Mouse (Mus musculus): Measurements from ENCODE around the gene Nbeal1. TPM values are rescaled to one million over a fixed set of nuclear protein-coding genes. Genes with fewer than 3 reads are reported as not detected.
A peak's percentile ranks its signal among the peaks of the same experiment; 100 is the strongest.

Gene Nbeal1
- polyA plus RNA-seq (2012; fragmentation: generic; extraction: Trizol), result 1.2 TPM

- Histone ChIP-seq H3K79me2 (ENCODE audit: control insufficient read depth, insufficient read depth) (peaks cover 23% of the 10 kb centered on the region), H3K27me3 (ENCODE audit: control insufficient read depth, insufficient read depth, insufficient read length) (no peaks in the 10 kb centered on the region), H3K36me3 (ENCODE audit: control insufficient read depth, insufficient read depth) (no peaks in the 10 kb centered on the region), H3ac (ENCODE audit: control insufficient read depth, insufficient read length) (peak within 1 kb of the TSS; percentile 12), H3K4me3 (peak within 1 kb of the TSS; percentile 85), H3K4me2 (ENCODE audit: low read depth) (peak within 1 kb of the TSS; percentile 91)
- peak; percentile 80 for TF ChIP-seq POLR2A (IDR thresholded peaks at IDR 0.05; ENCODE audit: insufficient read length, low read depth)
- TF ChIP-seq TCF3 (IDR thresholded peaks at IDR 0.05; ENCODE audit: insufficient read length, low read depth), result no peak
- no peak for TF ChIP-seq SRF (IDR thresholded peaks at IDR 0.05; ENCODE audit: control insufficient read depth, insufficient read length, low read depth)
- peak; percentile 96 for TF ChIP-seq POLR2AphosphoS2 (IDR thresholded peaks at IDR 0.05; ENCODE audit: insufficient read length, low read depth)
- TF ChIP-seq MYOD1 (IDR thresholded peaks at IDR 0.05; ENCODE audit: control insufficient read depth in 1 of 3, insufficient read length in 2 of 3, low read depth in 2 of 3), result no peak
- TF ChIP-seq MYOG (IDR thresholded peaks at IDR 0.05; ENCODE audit: control insufficient read depth in 1 of 3, insufficient read depth in 1 of 3, insufficient read length in 2 of 3, low read depth in 2 of 3), result peak in 1 of 3 experiments; percentile 57
Observed at GRCm38 (mm10) chr1:60179932-60180783, at the start of gene Nbeal1. TSS of gene Nbeal1 (plus strand) at chr1:60180599.

GRCm38 (mm10) chr1:60137346-60137745 is 43.1 kb upstream of the Nbeal1 start:
- no peak overlapping the region for H3K4me2 ChIP-seq (ENCODE audit: low read depth)
- no peaks in the 10 kb centered on the region for H3K27me3 ChIP-seq (ENCODE audit: control insufficient read depth, insufficient read depth, insufficient read length)
- H3ac ChIP-seq (ENCODE audit: control insufficient read depth, insufficient read length), result no peak overlapping the region
- H3K36me3 ChIP-seq (ENCODE audit: control insufficient read depth, insufficient read depth), result no peaks in the 10 kb centered on the region
- H3K4me3 ChIP-seq, result no peak overlapping the region
- H3K79me2 ChIP-seq (ENCODE audit: control insufficient read depth, insufficient read depth), result no peaks in the 10 kb centered on the region
- TF ChIP-seq TCF3 (IDR thresholded peaks at IDR 0.05; ENCODE audit: insufficient read length, low read depth), result no peak

- no peak for TF ChIP-seq E2F4 (IDR thresholded peaks at IDR 0.05; ENCODE audit: insufficient read depth)
- TF ChIP-seq TCF3 (IDR thresholded peaks at IDR 0.05; ENCODE audit: insufficient read length, low read depth), result no peak
- no peak for TF ChIP-seq POLR2A (IDR thresholded peaks at IDR 0.05; ENCODE audit: insufficient read length, low read depth)
- no peak for TF ChIP-seq MAX (IDR thresholded peaks at IDR 0.05; ENCODE audit: low read depth)
- no peak for TF ChIP-seq POLR2AphosphoS2 (IDR thresholded peaks at IDR 0.05; ENCODE audit: insufficient read length, low read depth)
- TF ChIP-seq CEBPB (IDR thresholded peaks at IDR 0.05; ENCODE audit: insufficient read depth, poor library complexity, severe bottlenecking), result no peak
- no peak for TF ChIP-seq TCF12 (IDR thresholded peaks at IDR 0.05; ENCODE audit: insufficient read depth, poor library complexity, severe bottlenecking)
- TF ChIP-seq SRF (IDR thresholded peaks at IDR 0.05; ENCODE audit: control insufficient read depth, insufficient read length, low read depth), result no peak
- no peak for TF ChIP-seq MYOD1 (IDR thresholded peaks at IDR 0.05; ENCODE audit: control insufficient read depth in 1 of 3, insufficient read length in 2 of 3, low read depth in 2 of 3)
- no peak for TF ChIP-seq MYOG (IDR thresholded peaks at IDR 0.05; ENCODE audit: control insufficient read depth in 1 of 3, insufficient read depth in 1 of 3, insufficient read length in 2 of 3, low read depth in 2 of 3)
- no peak for TF ChIP-seq REST (IDR thresholded peaks at IDR 0.05; ENCODE audit: insufficient read depth, insufficient read length)
- no peak for TF ChIP-seq USF1 (IDR thresholded peaks at IDR 0.05; ENCODE audit: low read depth)
- H3K4me2 ChIP-seq (ENCODE audit: low read depth), result no peak overlapping the region
- no peaks in the 10 kb centered on the region for H3K79me2 ChIP-seq (ENCODE audit: control insufficient read depth, insufficient read depth)
- no peak overlapping the region for H3K4me3 ChIP-seq
- H3ac ChIP-seq (ENCODE audit: control insufficient read depth, insufficient read length), result no peak overlapping the region
- H3K36me3 ChIP-seq (ENCODE audit: control insufficient read depth, insufficient read depth), result no peaks in the 10 kb centered on the region
- no peaks in the 10 kb centered on the region for H3K27me3 ChIP-seq (ENCODE audit: control insufficient read depth, insufficient read depth, insufficient read length)
Observed at GRCm38 (mm10) chr1:60152700-60153099, 27.7 kb upstream of the Nbeal1 start.

- Histone ChIP-seq H3K27me3 (ENCODE audit: control insufficient read depth, insufficient read depth, insufficient read length) (no peaks in the 10 kb centered on the region), H3K4me3 (no peak overlapping the region), H3ac (ENCODE audit: control insufficient read depth, insufficient read length) (no peak overlapping the region), H3K79me2 (ENCODE audit: control insufficient read depth, insufficient read depth) (no peaks in the 10 kb centered on the region), H3K36me3 (ENCODE audit: control insufficient read depth, insufficient read depth) (no peaks in the 10 kb centered on the region), H3K4me2 (ENCODE audit: low read depth) (no peak overlapping the region)
- TF ChIP-seq MAX (IDR thresholded peaks at IDR 0.05; ENCODE audit: low read depth), result no peak
- no peak for TF ChIP-seq REST (IDR thresholded peaks at IDR 0.05; ENCODE audit: insufficient read depth, insufficient read length)
- TF ChIP-seq E2F4 (IDR thresholded peaks at IDR 0.05; ENCODE audit: insufficient read depth), result no peak
Observed at GRCm38 (mm10) chr1:60156651-60157050, 23.7 kb upstream of the Nbeal1 start.

GRCm38 (mm10) chr1:60158411-60158810 is 22.0 kb upstream of the Nbeal1 start:
- Histone ChIP-seq H3K79me2 (ENCODE audit: control insufficient read depth, insufficient read depth) (no peaks in the 10 kb centered on the region), H3K27me3 (ENCODE audit: control insufficient read depth, insufficient read depth, insufficient read length) (no peaks in the 10 kb centered on the region), H3ac (ENCODE audit: control insufficient read depth, insufficient read length) (no peak overlapping the region), H3K36me3 (ENCODE audit: control insufficient read depth, insufficient read depth) (no peaks in the 10 kb centered on the region), H3K4me3 (no peak overlapping the region), H3K4me2 (ENCODE audit: low read depth) (peak overlapping the region; percentile 74)
- TF ChIP-seq REST (IDR thresholded peaks at IDR 0.05; ENCODE audit: insufficient read depth, insufficient read length), result no peak
- peak; percentile 41 for TF ChIP-seq TCF12 (IDR thresholded peaks at IDR 0.05; ENCODE audit: insufficient read depth, poor library complexity, severe bottlenecking)

All from myocyte (in vitro differentiated cells).